Mouse (Mus musculus) cerebellum, adult 8-10 months (tissue): Measurements from ENCODE around the gene Rasef.
"Not testable (repeated sequence)": the region's sequence is repeated elsewhere in the genome, so short reads cannot be mapped to it uniquely, and the experiment has no call there.

Experiments
- DNase-seq: peaks from one replicate; pipeline ENCODE4 v3.0.0; 2022

The Rasef gene

GRCm38 (mm10) chr4:73790260-73791185 is at the start of gene Rasef:
Rasef (minus strand) TSS chr4:73790994.
- DNase-seq, result no peak

DNA sequence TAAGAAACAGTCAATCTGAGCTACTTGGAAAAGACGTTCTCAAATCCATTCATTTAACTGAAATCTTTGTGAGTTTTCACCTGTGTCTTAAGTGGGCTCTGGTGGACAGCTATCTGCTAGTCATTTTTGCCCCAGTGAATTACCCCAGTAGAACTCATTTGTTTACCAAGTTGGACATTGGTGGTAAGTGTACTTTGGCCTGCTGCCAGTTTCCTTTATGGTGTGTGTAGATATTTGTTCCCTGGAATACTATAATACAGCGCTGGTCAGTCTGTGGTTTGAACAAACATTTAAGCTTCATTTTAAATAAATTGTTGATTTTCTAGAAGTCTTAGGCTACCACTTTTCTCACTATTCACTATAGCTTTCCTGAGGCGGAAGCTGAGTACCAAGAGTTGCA is 35.8 kb upstream of the Rasef start:
- no peak for DNase-seq

GRCm38 (mm10) chr4:73791186-73791540 is 369 bp upstream of the Rasef start:
- no peak for DNase-seq

- no peak for DNase-seq
These were observed 1.3 kb downstream of the Rasef start for GRCm38 (mm10) chr4:73789534-73789933.

GRCm38 (mm10) chr4:73788076-73788730 is 2.6 kb downstream of the Rasef start:
- DNase-seq, result no peak

DNA sequence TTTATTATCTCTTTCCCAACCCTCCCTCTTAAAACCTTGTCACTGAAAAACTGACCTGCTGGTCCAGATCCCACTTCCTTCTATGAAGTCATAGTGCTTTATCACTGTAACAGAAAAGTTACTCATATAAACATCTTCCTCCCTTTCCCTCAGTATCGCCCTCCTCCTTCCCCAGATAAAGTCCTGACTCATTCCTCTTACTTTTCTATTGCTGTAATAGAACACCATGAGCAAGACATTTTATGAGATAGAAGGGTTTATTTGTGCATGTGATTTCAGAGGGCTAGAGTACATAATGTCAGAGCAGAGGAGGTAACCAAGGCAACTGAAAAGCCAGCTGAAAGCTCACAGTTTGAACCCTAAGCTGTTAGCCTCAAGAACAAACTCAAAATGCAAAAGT is 6.6 kb downstream of the Rasef start:
- no peak for DNase-seq

- no peak for DNase-seq
These were observed 9.7 kb downstream of the Rasef start for GRCm38 (mm10) chr4:73781061-73781460.

DNA sequence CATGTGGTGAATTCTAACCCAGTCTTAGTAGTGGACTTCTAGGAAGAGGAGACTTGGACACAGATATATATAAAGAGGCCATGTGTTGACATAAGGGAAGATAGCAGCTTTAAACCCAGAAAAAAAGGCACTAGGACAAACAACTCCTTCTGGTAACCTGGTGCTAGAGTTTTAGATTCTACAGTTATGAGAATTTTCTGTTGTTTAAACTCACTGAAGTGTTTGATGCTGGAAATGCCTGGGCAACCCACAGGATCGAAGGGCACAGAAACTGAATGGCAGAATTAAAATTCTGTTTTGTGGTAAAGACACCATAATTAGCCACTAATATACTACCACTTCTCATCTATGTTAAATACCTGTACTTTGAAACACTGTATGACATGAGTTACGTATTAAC is 15.5 kb downstream of the Rasef start:
- no peak for DNase-seq

DNA sequence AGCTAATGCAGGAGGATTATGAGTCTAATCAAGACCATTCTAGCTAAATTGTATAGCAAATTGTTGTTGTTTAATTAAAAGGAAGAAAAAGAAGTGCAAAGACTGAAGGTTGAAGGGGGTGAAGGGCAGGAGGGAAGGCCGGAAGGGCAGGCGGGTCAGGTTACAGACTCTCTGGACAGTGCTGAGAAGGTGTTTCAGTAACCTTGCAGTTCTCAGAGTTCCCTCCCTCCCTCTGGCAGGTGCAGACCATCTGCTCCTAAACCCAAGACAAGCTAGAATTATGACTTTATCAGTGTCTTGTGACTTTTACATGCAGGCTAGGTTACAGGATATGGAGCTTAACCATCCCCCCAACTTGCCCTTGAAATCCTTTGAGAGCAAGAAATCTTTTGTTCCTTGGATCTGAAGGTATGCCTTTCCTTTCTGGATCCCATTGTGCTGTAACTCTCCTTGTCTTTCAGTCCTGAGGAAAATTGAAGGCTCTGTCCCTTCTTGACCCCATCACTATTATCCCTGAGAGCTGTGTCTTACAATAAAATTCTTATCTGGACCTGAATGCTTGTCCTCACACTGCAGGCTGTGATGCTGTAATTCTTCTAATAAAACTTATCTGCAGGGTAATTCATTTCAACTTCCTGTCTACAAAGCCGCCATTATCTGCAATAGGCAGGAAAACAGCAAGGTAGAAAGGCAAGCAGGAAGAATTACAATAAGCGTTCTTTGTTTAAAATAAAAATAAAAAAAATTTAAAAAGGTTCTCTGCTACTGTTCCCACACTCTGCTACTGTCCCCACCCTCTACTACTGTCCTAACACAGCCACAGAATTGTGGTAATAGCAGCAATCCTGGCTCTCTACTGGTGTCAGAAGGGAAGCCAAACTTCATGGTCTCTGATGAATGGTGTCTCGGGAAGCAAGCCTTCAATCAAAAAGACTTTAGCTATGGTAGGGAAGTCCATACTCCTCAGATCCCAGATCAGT is 16.7 kb downstream of the Rasef start:
- no peak for DNase-seq

GRCm38 (mm10) chr4:73772028-73772427 is 18.8 kb downstream of the Rasef start:
- DNase-seq, result no peak

DNA sequence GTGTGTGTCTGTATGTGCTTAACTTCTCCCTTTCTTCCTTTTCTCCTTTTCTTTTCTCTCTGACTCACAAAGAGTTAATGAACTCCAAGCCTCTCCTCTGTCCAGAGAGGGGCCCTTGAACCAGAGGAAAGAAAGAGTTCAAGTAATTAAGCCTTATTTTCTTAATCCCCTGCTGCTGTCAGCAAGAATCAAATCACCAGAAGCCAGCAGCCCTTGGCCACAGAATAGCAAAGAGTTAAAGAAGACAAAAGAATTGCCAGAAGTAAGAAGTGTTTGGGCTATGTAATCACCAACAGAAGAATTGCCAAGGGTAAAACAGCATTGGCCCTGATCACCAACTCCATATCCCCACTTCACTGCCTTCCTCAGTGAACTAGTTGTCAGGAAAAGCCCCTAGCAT is 20.2 kb downstream of the Rasef start:
- DNase-seq, result no peak

DNA sequence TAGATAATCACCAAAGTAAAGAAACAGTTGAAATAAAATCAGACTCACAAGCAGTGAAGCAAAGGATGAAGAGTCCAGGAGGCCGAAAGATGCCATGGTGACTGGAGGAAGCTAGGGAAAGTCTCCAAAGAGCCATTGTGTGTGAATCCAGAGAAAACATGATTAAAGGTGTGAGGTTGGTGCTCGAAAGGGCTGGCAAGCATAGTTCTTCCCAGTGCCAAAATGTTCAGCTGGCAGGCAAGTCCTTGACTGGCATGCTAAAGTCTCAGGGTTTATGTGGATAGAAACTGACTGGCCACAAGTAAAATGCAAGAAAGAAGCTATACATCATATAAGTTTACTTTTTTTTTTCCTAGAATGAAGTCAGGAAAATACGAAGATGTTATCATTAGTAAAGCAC is 22.6 kb downstream of the Rasef start:
- no peak for DNase-seq

- DNase-seq, result no peak
These were observed 42.6 kb downstream of the Rasef start for GRCm38 (mm10) chr4:73748219-73748618.

- DNase-seq, result no peak
These were observed 51.4 kb downstream of the Rasef start for GRCm38 (mm10) chr4:73739439-73739838.

DNA sequence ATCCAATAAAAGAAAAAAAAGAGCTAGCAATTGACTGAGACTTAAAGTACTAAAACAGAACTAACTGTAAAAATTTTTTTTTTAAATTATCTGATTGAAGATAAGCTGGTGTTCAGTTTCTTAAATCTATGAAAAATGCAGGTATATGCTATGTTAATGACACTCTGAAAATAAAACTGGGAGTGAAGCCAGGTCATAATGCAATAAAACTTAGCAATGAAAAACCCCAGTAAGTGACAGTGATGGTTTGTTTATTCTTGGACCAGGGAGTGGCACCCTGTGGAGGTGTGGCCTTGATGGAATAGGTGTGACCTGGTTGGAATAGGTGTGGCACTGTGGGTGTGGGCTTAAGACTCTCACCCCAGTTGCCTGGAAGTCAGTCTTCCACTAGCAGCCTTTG is 71.0 kb downstream of the Rasef start:
- no peak for DNase-seq

DNA sequence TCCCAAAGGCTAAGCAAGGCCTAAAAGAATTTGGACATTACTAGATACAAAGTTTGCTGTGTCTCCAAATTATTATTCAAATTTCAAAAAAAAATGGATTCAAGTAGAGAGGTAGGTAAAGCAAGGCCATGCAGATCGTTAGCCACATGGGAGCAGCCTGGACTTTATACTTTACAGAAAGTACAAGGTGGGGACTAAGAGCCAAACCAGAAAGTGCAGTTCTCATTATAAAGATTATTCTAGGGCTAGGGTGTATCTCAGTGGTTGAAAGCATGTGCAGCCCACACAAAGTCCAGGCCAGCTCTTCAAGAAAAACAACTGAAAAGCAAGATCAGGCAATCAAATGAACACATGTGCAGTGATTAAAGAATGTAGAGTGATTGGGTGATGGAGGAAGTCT is 72.0 kb downstream of the Rasef start:
- no peak for DNase-seq

GRCm38 (mm10) chr4:73683216-73683615 is 107.6 kb downstream of the Rasef start, which contains the start of gene Gm428:
Gm428 (plus strand) TSS chr4:73683516.
- DNase-seq, result not testable (repeated sequence)

DNA sequence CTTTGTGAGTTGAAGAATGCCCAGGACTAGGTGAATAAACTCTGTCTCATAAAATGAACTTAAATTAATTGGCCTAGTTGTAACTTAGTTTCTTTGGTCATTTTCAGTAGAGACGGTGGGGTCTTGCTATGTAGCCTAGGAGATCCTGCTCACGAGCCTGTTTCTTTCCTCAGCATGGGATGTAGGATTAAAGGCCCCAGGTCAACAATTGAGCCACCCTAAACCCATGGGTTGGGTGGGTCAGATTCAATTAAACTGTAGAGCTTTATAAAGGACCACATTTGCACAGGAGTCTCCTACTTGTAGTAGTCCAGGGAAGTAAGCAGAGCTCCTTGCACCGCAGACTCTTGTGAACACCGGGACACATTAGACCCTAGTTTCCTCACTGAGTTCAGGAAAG is 122.7 kb downstream of the Rasef start, which contains the start of gene Gm11239:
Gene Gm11239 (plus strand): TSS at position 301 of the 400 bp plus-strand sequence.
- DNase-seq, result not testable (repeated sequence)
